Mouse (Mus musculus) T-helper 17 cell (primary cell): ENCODE results near the gene Hoxd8.

Experiments used
- in situ Hi-C, 2 experiments: fragments of 300-600 bp; cut with MboI, MseI; formaldehyde crosslinking; loops; 1 replicate in 1 of 2; 2 replicates in 1 of 2; pipeline ENCODE4 v1.15.1; 2025; ENCODE audit warnings: high pct_unique_total_duplicates in 2 of 2

The Hoxd8 gene

DNA sequence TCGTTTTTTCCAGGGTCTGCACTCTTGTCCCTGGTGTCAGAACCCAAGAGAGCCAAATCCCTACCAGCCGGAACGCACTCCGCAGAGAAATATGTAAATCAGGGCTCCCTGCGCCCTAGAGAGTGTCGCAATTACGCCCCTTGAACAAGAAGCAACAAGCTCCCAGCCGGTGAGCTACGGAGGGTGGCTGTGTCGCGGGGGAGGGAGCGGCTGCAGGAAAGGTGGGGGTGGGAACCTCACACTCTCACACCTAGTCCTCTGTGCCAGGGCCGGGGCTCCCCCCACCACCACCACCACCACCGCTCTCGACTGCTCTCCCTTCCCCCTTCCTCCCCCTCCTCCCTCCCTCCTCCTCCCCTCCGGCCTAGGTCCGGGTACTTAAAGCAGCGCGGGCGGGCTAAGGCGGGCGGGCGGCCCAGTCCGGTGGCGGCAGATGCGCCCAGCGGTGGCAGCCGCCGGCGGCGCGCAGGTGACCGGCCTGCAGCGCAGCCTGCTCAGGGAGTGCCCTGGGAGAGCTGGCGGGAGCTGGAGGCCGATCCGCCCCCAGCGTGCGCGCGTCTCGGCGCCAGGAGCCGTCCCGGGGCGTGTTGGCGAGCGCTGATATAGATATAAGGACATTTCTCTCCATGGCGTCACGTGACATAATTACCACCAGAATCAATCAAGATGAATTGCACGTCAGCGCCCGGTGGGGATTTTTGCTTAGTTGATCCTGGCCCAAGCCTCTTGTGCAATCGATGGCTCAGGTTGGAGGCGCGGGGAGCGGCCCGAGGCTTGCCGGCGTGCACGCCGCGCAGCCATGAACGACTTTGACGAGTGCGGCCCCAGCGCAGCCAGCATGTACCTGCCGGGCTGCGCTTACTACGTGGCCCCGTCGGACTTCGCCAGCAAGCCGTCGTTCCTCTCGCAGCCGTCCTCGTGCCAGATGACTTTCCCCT lies 22.6 kb upstream of the Hoxd8 start:
- in situ Hi-C loops: no loop called here

DNA sequence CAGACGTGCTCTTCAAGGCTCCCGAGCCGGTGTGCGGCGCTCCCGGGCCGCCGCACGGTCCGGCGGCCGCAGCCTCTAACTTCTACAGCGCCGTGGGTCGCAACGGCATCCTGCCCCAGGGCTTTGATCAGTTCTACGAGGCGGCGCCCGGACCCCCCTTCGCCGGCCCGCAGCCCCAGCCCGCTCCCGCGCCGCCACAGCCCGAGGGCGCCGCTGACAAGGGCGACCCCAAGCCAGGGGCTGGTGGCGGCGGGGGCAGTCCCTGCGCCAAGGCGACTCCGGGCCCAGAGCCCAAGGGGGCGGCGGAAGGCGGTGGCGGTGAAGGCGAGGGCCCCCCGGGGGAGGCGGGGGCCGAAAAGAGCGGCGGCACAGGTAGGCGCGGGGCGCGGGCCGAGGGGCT lies 21.6 kb upstream of the Hoxd8 start:
- in situ Hi-C loops: no loop called here

DNA sequence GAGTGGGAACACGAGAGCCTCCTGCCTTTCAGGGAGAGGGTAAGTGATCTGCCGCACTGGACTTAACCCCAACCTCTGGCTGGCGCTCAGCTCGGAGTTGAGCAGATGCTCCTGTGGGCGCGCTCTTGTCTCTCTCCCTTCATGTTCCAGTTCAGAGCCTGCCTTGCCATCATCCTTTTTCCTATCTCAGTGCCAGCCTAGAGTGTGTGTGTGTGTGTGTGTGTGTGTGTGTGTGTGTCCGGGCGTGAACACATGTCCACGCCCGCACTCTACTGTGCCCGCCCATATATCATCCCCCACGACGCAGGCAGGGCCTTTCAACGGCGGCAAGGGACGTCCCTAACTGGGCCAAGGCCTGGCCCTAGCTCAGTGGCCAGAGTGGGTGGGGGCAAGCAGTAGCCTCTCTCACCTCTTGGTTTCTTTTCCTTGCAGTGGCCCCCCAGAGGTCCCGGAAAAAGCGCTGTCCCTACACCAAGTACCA lies 20.9 kb upstream of the Hoxd8 start:
- in situ Hi-C loops: no loop called here

DNA sequence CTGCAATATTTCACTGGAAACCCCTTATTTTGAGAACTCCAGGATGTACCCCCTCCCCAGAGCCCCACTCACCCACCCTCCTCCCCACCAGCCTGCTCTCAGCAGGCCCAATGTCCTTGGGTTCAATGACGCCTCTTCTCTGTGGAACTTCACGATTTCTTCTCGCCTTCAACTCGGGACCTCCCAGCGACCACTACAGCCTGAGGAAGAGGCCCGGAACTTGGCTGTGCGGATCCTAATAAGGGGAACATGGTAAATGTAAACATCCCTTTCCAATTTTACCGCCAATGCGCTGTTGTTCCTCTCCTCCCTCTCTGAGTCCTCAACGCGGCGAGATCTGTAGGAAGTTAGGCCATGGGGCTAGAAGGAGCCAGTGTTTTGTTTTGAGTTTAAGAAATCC lies 20.3 kb upstream of the Hoxd8 start:
- in situ Hi-C loops: no loop called here

DNA sequence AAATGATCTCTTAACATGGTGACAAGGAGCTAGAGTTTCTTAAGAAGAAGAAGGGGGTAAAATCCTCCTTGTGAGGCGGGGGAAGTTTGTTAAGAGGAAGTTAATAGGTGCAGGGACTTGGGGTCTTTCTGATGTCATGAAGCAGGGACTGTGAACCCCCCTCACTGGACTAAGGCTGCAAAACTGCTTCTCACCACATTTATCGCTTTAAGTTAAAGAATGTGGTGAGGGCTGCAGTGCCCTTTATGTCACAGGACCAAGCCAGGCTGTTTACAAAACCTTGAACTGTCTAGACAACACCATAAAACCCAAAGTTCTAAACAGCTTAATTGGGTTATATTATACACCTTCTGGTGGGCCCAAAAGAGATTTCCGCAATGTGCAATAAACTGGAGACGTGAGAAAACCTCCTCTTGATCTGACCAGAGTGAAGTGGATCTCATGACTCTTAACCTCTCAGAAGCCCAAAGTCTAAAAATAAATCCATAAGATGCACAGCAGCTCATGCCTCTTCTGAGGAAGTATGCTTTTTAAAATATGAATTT lies 19.3 kb upstream of the Hoxd8 start:
- in situ Hi-C loops: no loop called here

DNA sequence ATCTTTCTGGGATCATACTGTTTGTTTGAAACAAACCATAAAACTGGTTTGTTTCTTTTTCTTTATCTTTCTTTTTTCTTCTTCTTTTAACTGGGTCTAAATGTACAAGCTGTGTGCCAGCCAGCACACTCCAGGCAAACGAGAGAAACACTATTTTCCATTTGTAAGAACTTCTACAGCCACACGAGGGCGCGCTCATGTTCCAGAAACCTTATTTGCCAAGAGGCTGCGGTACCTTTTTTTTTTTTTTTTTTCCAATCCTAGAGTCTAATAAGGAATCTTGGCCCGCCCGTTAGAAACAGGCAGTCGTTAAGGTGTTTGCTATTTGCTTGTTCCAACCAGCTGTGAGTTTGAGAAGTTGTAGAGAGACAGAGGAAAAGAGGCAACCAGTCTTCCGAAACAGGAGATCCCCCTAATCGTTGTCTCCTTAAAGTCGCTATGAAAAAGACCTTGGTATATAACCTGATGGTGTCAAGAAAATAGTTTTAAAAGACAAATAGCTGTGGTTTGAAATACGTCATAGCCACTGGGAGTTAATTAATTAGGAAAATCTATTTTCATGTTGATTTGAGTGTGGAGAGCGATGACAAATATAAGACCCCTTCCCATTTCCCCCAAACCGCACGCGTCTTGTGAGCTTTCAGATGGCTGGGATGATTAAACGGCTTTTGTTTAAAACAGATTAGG lies 18.0 kb upstream of the Hoxd8 start:
- in situ Hi-C loops: no loop called here

DNA sequence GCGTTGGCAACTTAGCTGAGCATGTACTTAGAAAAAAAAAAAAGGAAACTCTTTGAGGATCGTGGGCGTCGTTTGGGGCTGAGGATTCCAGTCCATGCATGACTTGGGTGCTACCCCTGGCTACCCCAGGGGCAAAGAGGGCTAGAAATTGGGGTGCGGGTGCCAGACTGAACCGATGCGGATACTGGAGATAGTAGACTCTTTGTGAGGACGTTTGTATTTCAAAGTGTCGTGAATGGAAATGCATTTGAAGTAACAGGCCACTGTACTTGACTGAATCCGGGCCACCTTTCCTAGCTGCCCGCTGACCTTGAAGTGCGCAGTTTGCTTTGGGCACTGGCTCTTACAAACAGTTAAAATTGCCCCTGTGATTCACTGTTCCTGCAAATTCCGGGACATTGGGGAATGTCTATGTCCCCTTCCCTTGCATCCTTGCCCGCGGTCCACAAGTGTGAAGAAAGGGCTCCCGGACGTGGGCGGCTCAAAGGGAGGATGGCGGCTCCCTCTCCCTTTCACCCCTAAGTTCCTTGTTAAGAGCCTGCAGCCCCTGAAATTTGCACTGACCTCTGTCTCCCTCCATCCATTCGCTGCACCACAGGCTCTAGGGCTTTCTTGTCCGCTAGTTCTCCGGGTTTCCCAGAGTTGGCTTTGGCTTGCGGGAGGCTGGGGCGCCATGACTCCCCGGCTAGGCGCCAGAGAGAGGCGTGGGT lies 17.3 kb upstream of the Hoxd8 start:
- in situ Hi-C loops: no loop called here

DNA sequence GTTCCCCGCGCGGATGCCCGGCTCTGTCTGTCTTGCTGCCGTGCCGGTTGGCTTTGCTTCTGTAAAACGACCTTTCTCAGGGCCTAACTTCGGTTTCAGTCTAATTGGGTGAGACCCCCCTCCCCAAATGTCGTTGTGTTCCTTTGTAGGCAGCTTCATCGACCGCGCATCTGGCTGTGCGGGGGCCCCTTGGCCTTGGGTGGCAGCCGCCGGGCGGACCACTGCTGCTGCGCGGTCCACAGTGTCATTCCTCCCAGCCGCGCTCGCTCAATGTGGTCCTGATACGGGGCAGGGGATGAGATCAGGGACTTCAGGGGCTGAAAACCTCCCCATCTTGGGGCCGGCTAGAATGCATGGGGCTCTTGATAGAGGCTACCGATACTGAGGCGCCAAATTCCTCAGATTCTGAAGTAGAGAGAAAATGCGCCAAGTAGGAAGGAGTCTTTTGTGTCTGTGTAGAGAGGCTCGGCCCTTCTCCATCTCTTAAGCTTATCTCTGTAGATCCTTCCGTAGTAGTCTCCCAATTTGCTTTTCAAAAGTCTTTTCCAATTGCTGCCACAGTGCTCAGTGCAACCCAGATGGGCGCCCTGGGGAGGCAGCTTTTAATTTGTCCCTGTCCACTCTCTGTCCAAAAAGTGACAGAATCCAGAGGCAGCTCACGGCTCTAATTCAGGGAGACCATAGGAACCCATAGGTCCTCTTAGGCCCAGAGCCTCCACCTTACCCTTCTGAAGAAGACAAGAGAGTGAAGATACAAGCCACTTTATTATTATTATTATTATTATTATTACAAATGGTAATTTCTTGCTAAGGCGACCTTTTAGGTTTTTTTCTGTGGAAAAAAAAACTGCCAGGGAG lies 16.5 kb upstream of the Hoxd8 start:
- in situ Hi-C loops: no loop called here

DNA sequence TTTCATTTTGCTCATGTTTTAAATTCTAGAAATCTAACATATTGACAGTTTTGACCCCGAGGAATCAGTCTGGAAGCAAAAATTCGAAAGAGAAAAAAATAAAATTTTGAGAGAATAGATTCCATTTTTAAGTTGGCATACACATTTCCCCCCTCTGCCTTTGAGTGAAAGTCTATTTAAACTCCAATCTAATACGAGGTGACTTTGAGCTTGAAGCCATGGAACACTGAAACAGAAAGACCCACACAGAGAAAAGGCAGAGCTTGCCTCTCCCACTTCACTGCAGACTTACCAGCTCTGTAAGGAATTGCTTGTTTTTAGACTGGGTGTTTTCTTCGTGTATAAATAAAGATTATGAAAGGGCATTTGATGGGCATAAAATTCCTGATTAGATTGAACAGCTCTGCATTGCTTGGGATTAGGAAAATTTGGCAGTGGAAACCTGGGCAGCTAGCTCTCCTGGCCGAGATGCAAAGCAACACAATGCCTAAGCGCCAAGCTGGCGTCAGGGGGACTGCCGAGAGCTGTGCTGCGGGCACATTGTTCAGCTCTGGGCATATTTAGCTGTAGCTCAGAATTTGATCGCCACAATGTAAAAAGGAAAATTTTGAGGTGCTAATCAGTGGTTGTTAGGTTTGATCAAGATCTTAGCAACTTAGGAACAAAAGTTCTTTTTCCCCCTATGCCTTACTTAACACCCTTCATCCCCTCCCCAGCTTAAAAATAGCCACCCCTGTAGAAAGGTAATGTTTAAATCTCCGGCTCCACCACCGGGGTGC lies 15.4 kb upstream of the Hoxd8 start:
- in situ Hi-C loops: no loop called here

DNA sequence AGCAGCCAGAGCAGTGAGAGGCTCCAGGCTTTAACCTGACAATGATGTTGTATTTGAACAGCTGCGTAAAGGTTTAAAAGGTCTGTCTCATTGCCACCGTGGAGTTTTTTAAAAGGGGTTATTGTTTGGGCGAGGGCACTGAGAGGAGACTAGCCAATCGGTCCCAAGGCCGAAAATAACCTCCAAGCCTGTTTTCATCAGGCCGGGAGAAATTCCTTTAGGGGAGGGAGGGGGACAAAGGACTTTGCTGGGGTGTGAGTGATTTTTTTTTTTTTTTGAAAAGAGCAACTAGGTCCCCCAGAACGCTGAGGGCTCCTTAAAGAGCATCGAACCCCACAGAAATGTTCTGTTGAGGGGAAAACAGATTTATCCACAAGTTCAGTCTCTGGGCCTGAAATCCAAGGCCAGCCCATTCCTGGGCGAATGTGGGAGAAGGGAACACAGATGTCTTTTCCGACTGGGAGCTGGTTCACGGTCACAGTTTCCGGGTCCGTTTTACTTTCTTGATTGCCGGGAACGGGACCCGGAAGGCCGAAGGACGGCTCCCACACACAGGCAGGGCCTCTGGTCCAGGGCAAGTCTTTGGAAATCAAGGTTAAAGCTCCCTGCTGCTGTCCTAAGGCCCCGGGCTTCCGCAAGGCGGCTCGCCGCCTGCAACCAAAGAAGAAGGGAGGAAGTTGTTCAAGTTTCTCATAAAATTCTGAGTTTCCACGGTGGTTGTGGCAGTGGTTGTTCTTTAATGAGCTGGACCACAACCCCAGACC lies 14.7 kb upstream of the Hoxd8 start:
- in situ Hi-C loops: loop anchor here in 1 of 2 experiments (10.0 kb wide), 1 partner anchor 625 kb away; no protein-coding TSS in a partner anchor

DNA sequence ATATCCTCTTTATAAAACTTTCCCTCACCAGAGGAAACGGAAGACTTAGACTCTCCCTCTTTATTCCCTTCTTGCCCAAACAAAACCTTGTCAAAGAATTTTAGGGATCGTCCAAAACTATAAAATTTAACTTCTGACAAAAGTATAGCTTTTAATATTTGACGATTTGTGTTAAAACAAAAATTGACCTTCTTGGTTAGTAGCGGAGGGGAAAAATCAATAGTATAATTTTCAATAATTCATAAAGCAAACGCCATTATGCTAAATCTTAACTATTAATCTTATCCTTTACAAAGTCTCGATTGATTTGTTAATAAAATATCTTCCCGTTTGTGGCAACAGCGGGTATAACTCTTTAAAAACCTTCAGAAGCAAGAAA lies 14.1 kb upstream of the Hoxd8 start:
- in situ Hi-C loops: loop anchor here in 1 of 2 experiments (10.0 kb wide), 1 partner anchor 624 kb away; no protein-coding TSS in a partner anchor

DNA sequence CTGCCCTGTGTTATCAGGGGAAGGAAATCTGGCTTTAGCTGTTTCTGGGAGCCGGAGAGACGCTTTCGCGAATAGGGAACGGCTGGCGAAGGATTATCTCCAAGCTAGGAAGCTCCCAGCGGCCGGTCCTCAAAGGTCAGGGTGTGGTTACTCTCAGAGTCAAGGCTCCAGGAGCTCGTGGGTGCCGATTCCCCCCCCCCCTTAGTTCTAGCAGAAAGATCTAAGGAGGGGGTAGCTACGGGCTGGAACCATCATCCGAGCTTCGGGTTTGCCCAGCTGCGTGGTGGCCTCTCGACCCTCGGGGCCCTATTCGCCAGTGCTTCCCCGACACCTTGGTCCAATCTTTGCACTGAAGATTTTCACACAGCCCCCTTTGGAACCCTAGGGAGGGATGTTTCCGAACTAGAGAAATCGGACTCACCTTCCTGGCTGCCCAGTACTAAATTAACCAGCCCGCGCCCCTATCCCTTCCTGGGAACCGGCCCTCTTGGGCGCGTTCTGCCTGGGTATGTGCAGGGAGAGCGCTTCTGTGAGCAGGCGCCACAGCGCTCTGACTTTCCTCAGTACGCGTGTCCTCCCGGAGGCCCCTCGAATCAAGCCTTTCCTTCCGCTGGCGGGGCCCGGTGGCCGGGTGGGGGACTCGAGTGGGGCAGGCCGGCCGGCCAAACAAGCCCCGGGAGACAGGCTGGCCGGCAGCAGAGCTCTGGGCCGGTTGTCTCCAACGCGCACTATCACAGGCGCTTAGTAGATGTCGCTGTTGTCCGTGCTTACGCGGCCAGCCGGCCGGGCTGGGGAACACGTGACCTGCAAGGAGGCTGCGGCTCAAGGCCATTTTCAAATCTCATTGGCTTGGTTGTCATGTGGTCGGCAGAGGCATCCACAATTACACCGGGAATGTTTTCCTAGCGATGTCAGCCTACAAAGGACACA lies 13.1 kb upstream of the Hoxd8 start, which contains the start of gene Hoxd10:
Gene Hoxd10, plus strand, starts transcription at position 903 of the 930 bp plus-strand sequence.
- in situ Hi-C loops: loop anchor here in 1 of 2 experiments (10.0 kb wide), 1 partner anchor 624 kb away; no protein-coding TSS in a partner anchor

DNA sequence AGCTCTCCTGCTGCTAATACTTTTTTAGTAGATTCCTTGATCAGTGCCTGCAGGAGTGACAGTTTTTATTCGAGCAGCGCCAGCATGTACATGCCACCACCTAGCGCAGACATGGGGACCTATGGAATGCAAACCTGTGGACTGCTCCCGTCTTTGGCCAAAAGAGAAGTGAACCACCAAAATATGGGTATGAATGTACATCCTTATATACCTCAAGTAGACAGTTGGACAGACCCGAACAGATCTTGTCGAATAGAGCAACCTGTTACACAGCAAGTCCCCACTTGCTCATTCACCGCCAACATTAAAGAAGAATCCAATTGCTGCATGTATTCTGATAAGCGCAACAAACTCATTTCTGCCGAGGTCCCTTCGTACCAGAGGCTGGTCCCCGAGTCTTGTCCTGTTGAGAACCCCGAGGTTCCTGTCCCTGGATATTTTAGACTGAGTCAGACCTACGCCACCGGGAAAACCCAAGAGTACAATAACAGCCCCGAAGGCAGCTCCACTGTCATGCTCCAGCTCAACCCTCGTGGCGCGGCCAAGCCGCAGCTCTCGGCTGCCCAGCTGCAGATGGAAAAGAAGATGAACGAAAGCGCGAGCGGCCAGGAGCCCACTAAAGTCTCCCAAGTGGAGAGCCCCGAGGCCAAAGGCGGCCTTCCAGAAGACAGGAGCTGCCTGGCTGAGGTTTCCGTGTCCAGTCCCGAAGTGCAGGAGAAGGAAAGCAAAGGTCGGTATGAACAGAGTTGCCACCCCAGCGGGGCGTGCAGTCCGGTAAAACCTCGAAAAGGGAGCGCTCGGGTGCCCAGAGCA lies 12.2 kb upstream of the Hoxd8 start:
- in situ Hi-C loops: loop anchor here in 1 of 2 experiments (10.0 kb wide), 1 partner anchor 623 kb away; no protein-coding TSS in a partner anchor

DNA sequence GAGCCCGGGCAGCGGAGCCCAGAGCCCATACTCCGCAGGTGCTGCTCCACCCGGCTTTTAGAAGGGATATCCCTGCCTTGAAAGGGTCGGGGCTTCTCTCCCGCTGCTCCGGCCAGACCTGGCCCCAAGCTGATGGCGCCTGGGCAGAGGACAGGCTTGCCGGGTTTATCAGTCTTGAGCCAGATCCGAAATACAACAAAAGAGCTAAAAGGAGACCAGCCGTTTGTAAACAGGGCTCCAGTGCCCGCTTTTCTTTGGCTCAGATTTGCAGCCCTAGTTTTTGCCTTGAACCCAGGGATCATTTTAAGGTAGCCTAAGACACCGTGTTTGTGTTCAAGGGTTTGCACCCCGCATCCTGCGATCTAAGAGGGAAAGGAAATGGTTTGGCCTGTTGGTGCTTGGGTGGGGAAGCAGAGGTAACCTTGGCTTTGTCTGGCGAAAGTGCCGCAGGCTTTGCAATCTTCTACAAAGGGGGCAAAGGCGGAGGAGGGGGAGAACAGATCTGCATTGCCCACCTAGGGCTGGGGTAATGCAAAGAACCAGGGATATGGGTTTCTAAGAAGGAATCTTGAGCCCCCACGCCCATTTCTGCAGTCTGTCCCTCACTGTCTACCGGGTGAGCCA lies 11.5 kb upstream of the Hoxd8 start:
- in situ Hi-C loops: loop anchor here in 1 of 2 experiments (10.0 kb wide), 1 partner anchor 622 kb away; no protein-coding TSS in a partner anchor

DNA sequence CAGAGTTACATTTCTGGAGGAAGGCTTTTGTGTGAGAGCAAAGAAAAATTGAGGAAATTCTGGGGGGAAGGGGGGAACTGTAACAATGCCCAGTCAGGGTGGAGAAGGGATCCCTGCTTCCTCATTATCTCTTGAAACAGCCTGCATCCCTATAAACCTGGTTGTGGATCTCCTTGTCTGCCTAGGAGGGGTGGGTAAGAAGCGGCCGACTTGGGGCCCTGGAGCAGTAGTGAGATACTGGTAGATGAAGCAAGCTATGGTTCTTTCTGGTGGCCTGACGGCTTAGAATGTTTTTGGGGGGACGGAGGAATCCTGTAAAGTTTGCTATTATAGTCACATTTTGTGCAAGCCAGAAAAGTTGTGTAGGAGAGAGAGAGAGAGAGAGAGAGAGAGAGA lies 11.0 kb upstream of the Hoxd8 start:
- in situ Hi-C loops: loop anchor here in 1 of 2 experiments (10.0 kb wide), 1 partner anchor 621 kb away; no protein-coding TSS in a partner anchor

DNA sequence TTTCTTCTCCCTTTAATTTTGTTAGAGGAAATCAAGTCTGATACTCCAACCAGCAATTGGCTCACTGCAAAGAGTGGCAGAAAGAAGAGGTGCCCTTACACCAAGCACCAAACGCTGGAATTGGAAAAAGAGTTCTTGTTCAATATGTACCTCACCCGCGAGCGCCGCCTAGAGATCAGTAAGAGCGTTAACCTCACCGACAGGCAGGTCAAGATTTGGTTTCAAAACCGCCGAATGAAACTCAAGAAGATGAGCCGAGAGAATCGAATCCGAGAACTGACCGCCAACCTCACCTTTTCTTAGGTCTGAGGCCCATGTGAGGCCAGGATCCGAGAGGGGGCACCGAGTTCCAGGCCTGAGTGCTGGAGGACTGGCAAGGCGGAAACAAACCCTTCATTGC lies 10.3 kb upstream of the Hoxd8 start:
- in situ Hi-C loops: loop anchor here in 1 of 2 experiments (10.0 kb wide), 1 partner anchor 621 kb away; no protein-coding TSS in a partner anchor
